Mouse (Mus musculus): Measurements from ENCODE around the gene Crocc2.
A peak's percentile ranks its signal among the peaks of the same experiment; 100 is the strongest.
"Not testable (repeated sequence)": the region's sequence is repeated elsewhere in the genome, so short reads cannot be mapped to it uniquely, and the experiment has no call there.

Crocc2 gene

GRCm38 (mm10) chr1:93162588-93162987, 5.9 kb upstream of the Crocc2 start:
- no peak for DNase-seq

- DNase-seq, result no peak
Observed at GRCm38 (mm10) chr1:93165447-93165846, 3.1 kb upstream of the Crocc2 start.

- DNase-seq, result no peak
Observed at GRCm38 (mm10) chr1:93166346-93167079, 2.0 kb upstream of the Crocc2 start.

GRCm38 (mm10) chr1:93173665-93174064, 5.1 kb downstream of the Crocc2 start:
- no peak for DNase-seq

- peak; percentile 89 for DNase-seq
Observed at GRCm38 (mm10) chr1:93174399-93174798, 5.9 kb downstream of the Crocc2 start.

- peak; percentile 24 for DNase-seq
Observed at GRCm38 (mm10) chr1:93175849-93176248, 7.3 kb downstream of the Crocc2 start.

GRCm38 (mm10) chr1:93176525-93177332, 8.2 kb downstream of the Crocc2 start:
- DNase-seq, result peak; percentile 91

- DNase-seq, result no peak
Observed at GRCm38 (mm10) chr1:93182281-93182680, 13.8 kb downstream of the Crocc2 start.

GRCm38 (mm10) chr1:93184071-93184828, 15.7 kb downstream of the Crocc2 start:
- no peak for DNase-seq

GRCm38 (mm10) chr1:93190726-93191305, 22.3 kb downstream of the Crocc2 start:
- DNase-seq, result peak; percentile 20

- DNase-seq, result no peak
Observed at GRCm38 (mm10) chr1:93194961-93195360, 26.4 kb downstream of the Crocc2 start.

- DNase-seq, result not testable (repeated sequence)
Observed at GRCm38 (mm10) chr1:93197454-93197853, 28.9 kb downstream of the Crocc2 start.

- DNase-seq, result no peak
Observed at GRCm38 (mm10) chr1:93197916-93198315, 29.4 kb downstream of the Crocc2 start.

- peak; percentile 26 for DNase-seq
Observed at GRCm38 (mm10) chr1:93206277-93206970, 37.9 kb downstream of the Crocc2 start.

GRCm38 (mm10) chr1:93207536-93208064, 39.1 kb downstream of the Crocc2 start:
- DNase-seq, result no peak

- peak; percentile 47 for DNase-seq
Observed at GRCm38 (mm10) chr1:93210213-93210641, 41.7 kb downstream of the Crocc2 start.

GRCm38 (mm10) chr1:93211019-93211418, 42.5 kb downstream of the Crocc2 start:
- no peak for DNase-seq

GRCm38 (mm10) chr1:93211549-93212220, 43.2 kb downstream of the Crocc2 start:
- DNase-seq, result peak; percentile 49

GRCm38 (mm10) chr1:93212441-93212840, 43.9 kb downstream of the Crocc2 start:
- no peak for DNase-seq

- peak; percentile 57 for DNase-seq
Observed at GRCm38 (mm10) chr1:93214612-93215011, 46.1 kb downstream of the Crocc2 start.

GRCm38 (mm10) chr1:93216839-93217497, 48.4 kb downstream of the Crocc2 start:
- DNase-seq, result no peak

All from embryo, embryonic 11 days (tissue).